Mouse (Mus musculus) cortical plate, adult 2 months (tissue): Measurements from ENCODE around the gene Mfap1b.

Experiments
- CTCF ChIP-seq: fragments of 200-500 bp; IDR thresholded peaks from 2 replicates; pipeline ENCODE4 v1.5.1; 2011; ENCODE audit warnings: mild to moderate bottlenecking, control low read depth, low read length; ENCODE audit not compliant: insufficient read depth; ENCODE audit errors: extremely low read depth
- POLR2A ChIP-seq: fragments of 200-500 bp; IDR thresholded peaks from 2 replicates; pipeline ENCODE4 v1.6.1; 2011; ENCODE audit warnings: mild to moderate bottlenecking, low read length, control low read depth; ENCODE audit not compliant: insufficient read depth; ENCODE audit errors: extremely low read depth

- TF ChIP-seq CTCF (no peak), POLR2A (no peak)
Measured at GRCm38 (mm10) chr2:121418476-121418875, 55.4 kb downstream of the Mfap1b start.
